Mouse (Mus musculus): Measurements from ENCODE around the gene Creb5.

The Creb5 gene

GRCm38 (mm10) chr6:53654361-53654824 is 367.3 kb downstream of the Creb5 start:
- no peak for DNase-seq

GRCm38 (mm10) chr6:53656466-53656865 is 369.4 kb downstream of the Creb5 start:
- no peak for DNase-seq

GRCm38 (mm10) chr6:53657483-53657882 is 370.4 kb downstream of the Creb5 start:
- no peak for DNase-seq

- DNase-seq = no peak
Measured at GRCm38 (mm10) chr6:53662858-53663833, 376.1 kb downstream of the Creb5 start.

- no peak for DNase-seq
Measured at GRCm38 (mm10) chr6:53664759-53665158, 377.7 kb downstream of the Creb5 start.

- no peak for DNase-seq
Measured at GRCm38 (mm10) chr6:53666503-53666902, 379.4 kb downstream of the Creb5 start.

GRCm38 (mm10) chr6:53678307-53678706 is 391.2 kb downstream of the Creb5 start:
- no peak for DNase-seq

GRCm38 (mm10) chr6:53680046-53680445 is 393.0 kb downstream of the Creb5 start:
- no peak for DNase-seq

GRCm38 (mm10) chr6:53684416-53684815 is 397.3 kb downstream of the Creb5 start:
- no peak for DNase-seq

- no peak for DNase-seq
Measured at GRCm38 (mm10) chr6:53685323-53685722, 398.3 kb downstream of the Creb5 start.

- DNase-seq = no peak
Measured at GRCm38 (mm10) chr6:53688762-53689477, 401.9 kb downstream of the Creb5 start.

GRCm38 (mm10) chr6:53691006-53691405 is 403.9 kb downstream of the Creb5 start:
- no peak for DNase-seq

GRCm38 (mm10) chr6:53695216-53695615 is 408.1 kb downstream of the Creb5 start:
- peak; percentile 66 to 73 for DNase-seq

- DNase-seq = no peak
Measured at GRCm38 (mm10) chr6:53696471-53696870, 409.4 kb downstream of the Creb5 start.

GRCm38 (mm10) chr6:53696921-53697320 is 409.9 kb downstream of the Creb5 start:
- no peak for DNase-seq

GRCm38 (mm10) chr6:53698128-53698749 is 411.2 kb downstream of the Creb5 start:
- no peak for DNase-seq

GRCm38 (mm10) chr6:53704440-53704839 is 417.4 kb downstream of the Creb5 start:
- DNase-seq = no peak

GRCm38 (mm10) chr6:53706604-53707330 is 419.7 kb downstream of the Creb5 start:
- DNase-seq = no peak

GRCm38 (mm10) chr6:53707795-53708194 is 420.7 kb downstream of the Creb5 start:
- DNase-seq = no peak

GRCm38 (mm10) chr6:53709694-53710442 is 422.8 kb downstream of the Creb5 start:
- no peak for DNase-seq

GRCm38 (mm10) chr6:53710560-53710959 is 423.5 kb downstream of the Creb5 start:
- no peak for DNase-seq

- no peak for DNase-seq
Measured at GRCm38 (mm10) chr6:53713152-53713551, 426.1 kb downstream of the Creb5 start.

All from cerebellum, adult 18-20 months (tissue).